ENCODE assay signal across 20 mouse cellular contexts in genomic region chr15:17831987-17832386, GRCm38 (mm10).
DNase-seq lines count a peak whose midpoint lies in the region; ATAC-seq and TF ChIP-seq lines count a peak whose summit lies in the region.
"Had no signal": no experiment of that assay in that cellular context is flagged by ENCODE, and none has a peak within 500 bp of the region (broad histone marks: within the 10 kb centered on the region; RNA-seq: fewer than 3 reads in every experiment).

No protein-coding gene starts in this region.

- no peaks in the 10 kb centered on the region for H3K27me3 ChIP-seq in kidney, embryonic 16.5 days (ENCODE audit: insufficient read depth, low read length)
- H3K27me3 ChIP-seq in MEL (ENCODE audit: control insufficient read depth in 1 of 2, insufficient read depth in 2 of 2, low read length in 2 of 2): no peaks in the 10 kb centered on the region
- H3K27me3 ChIP-seq in hindbrain, embryonic 12.5 days: no peaks in the 10 kb centered on the region
- H3K27me3 ChIP-seq: CH12.LX, Patski had no signal

- no peak overlapping the region for H3K4me3 ChIP-seq in kidney, embryonic 16.5 days (ENCODE audit: low read length)
- H3K4me3 ChIP-seq in MEL (ENCODE audit: control insufficient read depth in 1 of 2, insufficient read depth in 1 of 2, low read depth in 2 of 2, low read length in 2 of 2): no peak overlapping the region
- H3K4me3 ChIP-seq in hindbrain, embryonic 12.5 days: no peak overlapping the region

- TF ChIP-seq CTCF in MEL (IDR thresholded peaks at IDR 0.05 in 2 of 3, conservative IDR thresholded peaks at IDR 0.05 in 1 of 3; ENCODE audit: control insufficient read depth in 1 of 3, insufficient read depth in 1 of 3, low read depth in 2 of 3, low read length in 3 of 3, poor library complexity in 1 of 3, severe bottlenecking in 1 of 3): no peak

- no peaks in the 10 kb centered on the region for H3K79me2 ChIP-seq in MEL (ENCODE audit: control insufficient read depth, insufficient read depth, low read length, poor library complexity)

- no peak for TF ChIP-seq RAD21 in MEL (IDR thresholded peaks at IDR 0.05; ENCODE audit: low read depth, low read length)

- no peak for ATAC-seq in kidney, embryonic 16.5 days (ENCODE audit: low FRiP score, low TSS enrichment)
- no peak for ATAC-seq in hindbrain, embryonic 12.5 days (ENCODE audit: low FRiP score)
- ATAC-seq: activated CD4-positive, CD25-positive, alpha-beta regulatory T cell, adult 4 months; CD4-positive, CD25-positive, alpha-beta regulatory T cell, adult 4 months; Patski had no signal

- no peaks in the 10 kb centered on the region for H3K36me3 ChIP-seq in kidney, embryonic 16.5 days (ENCODE audit: insufficient read depth, low read length)
- H3K36me3 ChIP-seq in MEL (ENCODE audit: control insufficient read depth in 1 of 2, insufficient read depth in 2 of 2, low read length in 2 of 2): no peaks in the 10 kb centered on the region; a peak in 1 of 4 replicates
- H3K36me3 ChIP-seq in hindbrain, embryonic 12.5 days: no peaks in the 10 kb centered on the region
- H3K36me3 ChIP-seq: G1E had no signal

- no peak overlapping the region for H3K9ac ChIP-seq in kidney, embryonic 16.5 days (replicated peaks; ENCODE audit: low read length)
- H3K9ac ChIP-seq in MEL (ENCODE audit: control insufficient read depth, low read depth, low read length, poor library complexity, severe bottlenecking): no peak overlapping the region
- H3K9ac ChIP-seq in hindbrain, embryonic 12.5 days: no peak overlapping the region

- H3K4me1 ChIP-seq in kidney, embryonic 16.5 days (ENCODE audit: insufficient read depth, low read length): no peaks in the 10 kb centered on the region
- H3K4me1 ChIP-seq in MEL (ENCODE audit: control insufficient read depth in 1 of 2, insufficient read depth in 2 of 2, low read length in 2 of 2): no peaks in the 10 kb centered on the region; a peak in 2 of 4 replicates
- no peaks in the 10 kb centered on the region for H3K4me1 ChIP-seq in hindbrain, embryonic 12.5 days

- H3K4me2 ChIP-seq in kidney, embryonic 16.5 days (replicated peaks; ENCODE audit: low read depth, low read length): no peak overlapping the region
- no peak overlapping the region for H3K4me2 ChIP-seq in hindbrain, embryonic 12.5 days (replicated peaks)

- peak; percentile 20 for DNase-seq in kidney, adult 9 months
- DNase-seq in MEL (ENCODE audit: low read depth, low spot score): peak; percentile 30
- DNase-seq: adrenal gland, adult 2 months; adrenal gland, adult 8-10 months; adrenal gland, postnatal 10 days; adrenal gland, postnatal 14 days; adrenal gland, postnatal 25 days; adrenal gland, postnatal 36 days; B cell, adult 2 months; cerebellum, adult 11 months; cerebellum, adult 11-12 months; cerebellum, adult 18-20 months; cerebellum, adult 2 months had no signal

- WGBS in kidney, embryonic 16.5 days: 86% methylated on average over 2 of the region's 2 CpGs
- 92% methylated on average over 2 of the region's 2 CpGs for WGBS in hindbrain, embryonic 12.5 days

- H3K27ac ChIP-seq in kidney, embryonic 16.5 days (ENCODE audit: low read length): no peak overlapping the region
- no peak overlapping the region for H3K27ac ChIP-seq in MEL (ENCODE audit: control insufficient read depth, low read depth, low read length)
- H3K27ac ChIP-seq in hindbrain, embryonic 12.5 days: no peak overlapping the region

- TF ChIP-seq POLR2A in MEL (IDR thresholded peaks at IDR 0.05; ENCODE audit: control insufficient read depth in 1 of 2, insufficient read depth in 1 of 2, low read depth in 1 of 2, low read length in 2 of 2, poor library complexity in 1 of 2): no peak

- TF ChIP-seq EP300 in MEL (IDR thresholded peaks at IDR 0.05; ENCODE audit: low read depth in 1 of 2, low read length in 2 of 2): peak in 1 of 2 experiments; percentile 59; a peak in 2 of 4 replicates

- H3K9me3 ChIP-seq in kidney, embryonic 16.5 days (ENCODE audit: low read length): peaks cover 8% of the 10 kb centered on the region; the same call in 1 of the 2 replicates
- no peaks in the 10 kb centered on the region for H3K9me3 ChIP-seq in MEL (replicated peaks; ENCODE audit: insufficient read depth, low read length)
- no peaks in the 10 kb centered on the region for H3K9me3 ChIP-seq in hindbrain, embryonic 12.5 days (replicated peaks)
- H3K9me3 ChIP-seq: G1E had no signal

TF ChIP-seq in MEL, 35 proteins besides CTCF, POLR2A, EP300 and RAD21:
- no peak for TF ChIP-seq MEF2A (IDR thresholded peaks at IDR 0.05; ENCODE audit: extremely low read depth, insufficient replicate concordance, low read depth, low read length, poor library complexity, severe bottlenecking)
- peak; percentile 85 for TF ChIP-seq ZNF384 (IDR thresholded peaks at IDR 0.05; ENCODE audit: low read depth, low read length)
- peak; percentile 61; the same call in 1 of the 2 replicates for TF ChIP-seq GATA1 (IDR thresholded peaks at IDR 0.05; ENCODE audit: low read depth, low read length)
- TF ChIP-seq TCF12 (IDR thresholded peaks at IDR 0.05; ENCODE audit: low read depth, low read length): peak; percentile 14; the same call in 1 of the 2 replicates
- TF ChIP-seq BHLHE40 (IDR thresholded peaks at IDR 0.05; ENCODE audit: borderline replicate concordance, low read depth, low read length): no peak
- TF ChIP-seq ZMIZ1 (IDR thresholded peaks at IDR 0.05; ENCODE audit: low read depth, low read length): no peak
